Mouse (Mus musculus): ENCODE data around the gene Ccdc117. TPM values are rescaled to one million over a fixed set of nuclear protein-coding genes. Genes with fewer than 3 reads are reported as not detected.

The Ccdc117 gene
- total and polyA plus RNA-seq, 2 experiments from 2014 or later = 7.3 to 9.7 TPM

DNA sequence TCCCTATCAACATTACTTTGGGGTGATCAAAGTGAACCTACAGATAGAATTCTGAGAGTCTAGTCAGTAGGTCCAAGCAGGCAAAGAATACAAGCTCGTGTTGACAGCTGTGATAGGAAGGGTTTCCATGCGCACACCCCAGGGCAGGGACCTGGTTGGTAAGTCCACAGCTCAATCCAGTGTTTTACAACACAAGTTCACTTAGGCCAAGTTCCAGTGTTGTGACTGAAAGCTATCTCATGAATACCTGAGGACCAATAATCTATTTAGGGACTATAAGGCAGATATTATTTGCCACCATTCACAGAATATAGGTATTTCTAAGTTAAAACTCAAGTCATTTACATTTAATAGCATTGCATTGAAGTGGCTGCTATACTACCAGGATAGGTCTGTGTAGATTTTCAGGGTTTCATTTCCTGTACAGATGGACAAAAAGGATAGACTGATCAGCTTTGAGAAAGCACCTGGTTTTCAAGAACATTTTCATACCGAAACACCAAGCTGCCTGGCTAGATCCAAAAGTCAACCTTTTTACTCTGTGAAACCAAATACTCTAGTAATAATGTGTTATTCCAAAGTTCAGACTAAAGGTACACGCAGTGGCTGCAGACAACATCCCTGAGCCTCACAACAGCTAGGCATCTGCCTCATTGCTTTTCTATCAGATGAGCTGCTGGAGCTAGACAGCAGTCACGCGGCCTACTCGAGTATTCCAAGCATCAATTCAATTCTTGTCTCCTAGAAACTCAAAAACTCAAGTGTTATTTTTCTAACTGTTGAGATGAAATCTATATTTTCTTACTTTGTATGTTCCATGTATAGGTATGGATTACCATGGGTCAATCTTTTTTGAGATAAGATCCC, 15.2 kb downstream of the Ccdc117 start:
- Histone ChIP-seq H3K9me3 (replicated peaks; ENCODE audit: control insufficient read depth, low read length) (no peaks in the 10 kb centered on the region), H3K27me3 (ENCODE audit: control insufficient read depth, insufficient read depth, low read length) (no peaks in the 10 kb centered on the region), H3K4me3 (ENCODE audit: low read depth, low read length) (no peak overlapping the region), H3K9ac (replicated peaks; ENCODE audit: low read depth, low read length) (no peak overlapping the region), H3K4me1 (ENCODE audit: control insufficient read depth, insufficient read depth) (0 out of 2 replicates have a peak, but pooled peaks cover 3% of the 10 kb centered on the region), H3K4me2 (ENCODE audit: low read depth, low read length) (no peak overlapping the region), H3K36me3 (replicated peaks; ENCODE audit: control insufficient read depth, insufficient read depth, low read length) (peaks cover 81% of the 10 kb centered on the region), H3K27ac (ENCODE audit: low read depth) (no peak overlapping the region)
- TF ChIP-seq EP300 (IDR thresholded peaks at IDR 0.05; ENCODE audit: low read depth) (no peak), CTCF (IDR thresholded peaks at IDR 0.05; ENCODE audit: low read depth) (no peak)
- DNase-seq (ENCODE audit: low spot score) (no peak), ATAC-seq (ENCODE audit: insufficient read depth, low read depth) (no peak)
- WGBS = 76% methylated on average over 7 of the region's 7 CpGs

DNA sequence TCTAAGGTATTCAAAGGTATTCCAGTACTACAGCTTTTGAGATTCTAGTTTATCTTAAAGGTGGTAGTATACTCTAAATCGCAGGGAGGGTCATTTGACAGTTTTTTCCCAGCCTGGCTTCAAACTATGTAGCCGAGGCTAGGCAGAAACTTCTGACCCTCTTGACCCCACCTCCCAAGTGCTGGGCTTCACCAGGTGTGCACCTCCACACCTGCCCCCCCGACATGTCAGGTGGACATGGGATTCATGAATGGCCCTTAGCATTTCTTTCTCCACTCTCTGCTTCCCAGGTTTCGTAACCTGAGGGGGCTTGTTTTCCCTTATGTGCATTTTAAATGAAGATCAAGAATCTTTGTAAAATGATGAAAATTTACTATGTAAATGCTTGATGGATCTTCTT, 16.6 kb downstream of the Ccdc117 start:
- no peak for TF ChIP-seq EP300 (IDR thresholded peaks at IDR 0.05; ENCODE audit: low read depth)
- TF ChIP-seq CTCF (IDR thresholded peaks at IDR 0.05; ENCODE audit: low read depth) = no peak
- H3K4me1 ChIP-seq (ENCODE audit: control insufficient read depth, insufficient read depth) = 0 out of 2 replicates have a peak, but pooled peaks cover 3% of the 10 kb centered on the region
- no peak for DNase-seq (ENCODE audit: low spot score)
- peaks cover 68% of the 10 kb centered on the region for H3K36me3 ChIP-seq (replicated peaks; ENCODE audit: control insufficient read depth, insufficient read depth, low read length)
- H3K9ac ChIP-seq (replicated peaks; ENCODE audit: low read depth, low read length) = no peak overlapping the region
- H3K4me2 ChIP-seq (ENCODE audit: low read depth, low read length) = no peak overlapping the region
- H3K27me3 ChIP-seq (ENCODE audit: control insufficient read depth, insufficient read depth, low read length) = no peaks in the 10 kb centered on the region
- no peak overlapping the region for H3K4me3 ChIP-seq (ENCODE audit: low read depth, low read length)
- no peak for ATAC-seq (ENCODE audit: insufficient read depth, low read depth)
- no peaks in the 10 kb centered on the region for H3K9me3 ChIP-seq (replicated peaks; ENCODE audit: control insufficient read depth, low read length)
- no peak overlapping the region for H3K27ac ChIP-seq (ENCODE audit: low read depth)
- WGBS = 84% methylated on average over 4 of the region's 4 CpGs

GRCm38 (mm10) chr11:5522798-5523415, 19.1 kb downstream of the Ccdc117 start:
- ATAC-seq (ENCODE audit: insufficient read depth, low read depth) = no peak
- peaks cover 48% of the 10 kb centered on the region for H3K36me3 ChIP-seq (replicated peaks; ENCODE audit: control insufficient read depth, insufficient read depth, low read length)
- 87% methylated on average over 11 of the region's 11 CpGs for WGBS

DNA sequence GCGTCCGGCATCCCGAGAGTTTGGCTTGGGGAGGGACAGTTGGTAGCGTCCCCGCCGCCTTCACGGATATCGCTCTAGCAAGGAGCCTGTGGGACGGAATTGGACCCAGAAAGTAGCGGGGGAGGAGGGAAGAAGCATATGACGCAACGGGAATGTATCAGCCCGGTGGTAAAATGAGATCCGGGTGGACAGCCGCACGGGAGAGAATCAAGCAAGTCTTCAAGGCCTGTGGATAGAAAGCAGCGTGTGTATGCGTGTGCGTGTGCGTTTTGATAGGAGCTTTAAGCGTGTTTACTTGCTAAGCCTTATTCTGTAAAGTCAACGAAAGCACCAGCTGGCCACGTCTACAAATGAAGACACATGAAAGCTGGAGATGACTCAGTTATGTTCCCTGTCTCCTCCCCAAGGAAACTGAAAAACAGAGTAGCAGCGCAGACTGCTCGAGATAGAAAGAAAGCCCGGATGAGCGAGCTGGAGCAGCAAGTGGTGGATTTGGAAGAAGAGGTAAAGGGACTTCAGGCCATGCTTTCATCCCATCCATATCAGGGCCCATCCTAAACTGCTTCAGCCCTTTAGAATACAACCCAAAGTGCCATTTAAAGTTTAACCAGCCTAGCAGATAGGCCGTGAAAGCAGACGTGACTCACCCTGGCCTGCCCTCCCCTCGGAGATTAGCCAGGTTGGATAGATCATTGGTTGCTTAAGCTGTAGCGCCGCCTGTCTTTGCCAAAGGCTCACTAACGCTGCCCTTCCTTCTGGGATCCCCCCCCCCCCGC, 20.3 kb downstream of the Ccdc117 start:
- peak; percentile 86 for DNase-seq (ENCODE audit: low spot score)
- no peaks in the 10 kb centered on the region for H3K9me3 ChIP-seq (replicated peaks; ENCODE audit: control insufficient read depth, low read length)
- no peaks in the 10 kb centered on the region for H3K27me3 ChIP-seq (ENCODE audit: control insufficient read depth, insufficient read depth, low read length)
- peak overlapping the region; percentile 94 for H3K4me3 ChIP-seq (ENCODE audit: low read depth, low read length)
- no peak for TF ChIP-seq EP300 (IDR thresholded peaks at IDR 0.05; ENCODE audit: low read depth)
- peak; percentile 62 for TF ChIP-seq CTCF (IDR thresholded peaks at IDR 0.05; ENCODE audit: low read depth)
- peak overlapping the region; percentile 68 for H3K4me2 ChIP-seq (ENCODE audit: low read depth, low read length)
- under 1% methylated on average over 34 of the region's 34 CpGs for WGBS
- peak overlapping the region; percentile 91 for H3K9ac ChIP-seq (replicated peaks; ENCODE audit: low read depth, low read length)
- ATAC-seq (ENCODE audit: insufficient read depth, low read depth) = peak; percentile 42
- H3K4me1 ChIP-seq (ENCODE audit: control insufficient read depth, insufficient read depth) = 0 out of 2 replicates have a peak, but pooled peaks cover 3% of the 10 kb centered on the region
- peaks cover 46% of the 10 kb centered on the region for H3K36me3 ChIP-seq (replicated peaks; ENCODE audit: control insufficient read depth, insufficient read depth, low read length)
- peak overlapping the region; percentile 96 for H3K27ac ChIP-seq (ENCODE audit: low read depth)

More at GRCm38 (mm10) chr11:5522798-5523415, 19.1 kb downstream of the Ccdc117 start:
- TF ChIP-seq EP300 (IDR thresholded peaks at IDR 0.05; ENCODE audit: low read depth) = no peak
- no peak for TF ChIP-seq CTCF (IDR thresholded peaks at IDR 0.05; ENCODE audit: low read depth)
- H3K9me3 ChIP-seq (replicated peaks; ENCODE audit: control insufficient read depth, low read length) = no peaks in the 10 kb centered on the region
- 0 out of 2 replicates have a peak, but pooled peaks cover 3% of the 10 kb centered on the region for H3K4me1 ChIP-seq (ENCODE audit: control insufficient read depth, insufficient read depth)
- H3K4me2 ChIP-seq (ENCODE audit: low read depth, low read length) = peak overlapping the region; percentile 68
- DNase-seq (ENCODE audit: low spot score) = no peak
- no peak overlapping the region for H3K27ac ChIP-seq (ENCODE audit: low read depth)
- peak overlapping the region; percentile 94 for H3K4me3 ChIP-seq (ENCODE audit: low read depth, low read length)
- H3K27me3 ChIP-seq (ENCODE audit: control insufficient read depth, insufficient read depth, low read length) = no peaks in the 10 kb centered on the region
- 0 out of 2 replicates have a peak overlapping the region, but pooled peaks have one; percentile 91 for H3K9ac ChIP-seq (replicated peaks; ENCODE audit: low read depth, low read length)

DNA sequence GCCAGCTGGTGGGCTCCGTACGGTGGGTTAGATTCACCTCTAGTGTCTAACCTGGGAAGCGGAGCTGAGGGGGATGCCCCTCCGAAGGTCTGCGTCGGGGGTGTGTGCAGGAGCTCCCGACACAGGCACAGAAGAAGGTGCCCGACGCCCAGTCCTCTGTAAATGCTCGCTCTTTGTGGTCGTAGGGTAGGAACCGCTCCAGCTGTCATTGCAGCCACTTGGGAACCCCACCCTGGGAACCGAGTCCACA, 20.8 kb downstream of the Ccdc117 start:
- peak; percentile 10; the same call in 1 of the 2 replicates for ATAC-seq (ENCODE audit: insufficient read depth, low read depth)
- DNase-seq (ENCODE audit: low spot score) = peak; percentile 15
- Histone ChIP-seq H3K4me1 (ENCODE audit: control insufficient read depth, insufficient read depth) (0 out of 2 replicates have a peak, but pooled peaks cover 3% of the 10 kb centered on the region), H3K9ac (replicated peaks; ENCODE audit: low read depth, low read length) (peak overlapping the region; percentile 91), H3K9me3 (replicated peaks; ENCODE audit: control insufficient read depth, low read length) (no peaks in the 10 kb centered on the region), H3K27me3 (ENCODE audit: control insufficient read depth, insufficient read depth, low read length) (no peaks in the 10 kb centered on the region), H3K36me3 (replicated peaks; ENCODE audit: control insufficient read depth, insufficient read depth, low read length) (peaks cover 41% of the 10 kb centered on the region), H3K27ac (ENCODE audit: low read depth) (peak overlapping the region; percentile 96), H3K4me3 (ENCODE audit: low read depth, low read length) (peak overlapping the region; percentile 94), H3K4me2 (ENCODE audit: low read depth, low read length) (peak overlapping the region; percentile 68)
- TF ChIP-seq CTCF (IDR thresholded peaks at IDR 0.05; ENCODE audit: low read depth) (no peak), EP300 (IDR thresholded peaks at IDR 0.05; ENCODE audit: low read depth) (no peak)
- under 1% methylated on average over 13 of the region's 13 CpGs for WGBS

All from heart, postnatal 0 days (tissue).